Mouse (Mus musculus) liver, embryonic 11.5 days (tissue): ENCODE results near the gene Myh9. TPM values are rescaled to one million over a fixed set of nuclear protein-coding genes. Genes with fewer than 3 reads are reported as not detected.

Source experiments
- ATAC-seq: fragments of 200-750 bp; cut with Nextera tagmentation; replicated peaks from 2 replicates; pipeline ENCODE4 v1.8.0; 2017; ENCODE audit warnings: moderate number of reproducible peaks, mild to moderate bottlenecking, moderate TSS enrichment, moderate library complexity; ENCODE audit not compliant: low FRiP score
- DNase-seq: peaks from one replicate; pipeline ENCODE4 v3.0.0-alpha.2; 2017; ENCODE audit warnings: low spot score
- H3K27ac ChIP-seq: fragments of 300-500 bp; sonication (generic); 2 replicates; pipeline ENCODE4 v1.5.1; 2014; ENCODE audit warnings: mild to moderate bottlenecking, low read depth, low read length, control low read depth
- H3K27me3 ChIP-seq: fragments of 300-500 bp; sonication (generic); replicated peaks from 2 replicates; pipeline ENCODE4 v1.6.1; 2014; ENCODE audit warnings: low read length, mixed read lengths; ENCODE audit not compliant: control insufficient read depth, insufficient read depth
- H3K36me3 ChIP-seq: fragments of 300-500 bp; sonication (generic); 2 replicates; pipeline ENCODE4 v1.6.1; 2014; ENCODE audit warnings: mild to moderate bottlenecking, low read length, moderate library complexity, mixed read lengths; ENCODE audit not compliant: control insufficient read depth, insufficient read depth
- H3K4me1 ChIP-seq: fragments of 300-500 bp; sonication (generic); replicated peaks from 2 replicates; pipeline ENCODE4 v1.6.1; 2014; ENCODE audit warnings: low read length, mixed read lengths; ENCODE audit not compliant: control insufficient read depth, insufficient read depth
- H3K4me2 ChIP-seq: fragments of 300-500 bp; sonication (generic); 2 replicates; pipeline ENCODE4 v1.6.1; 2014; ENCODE audit warnings: mild to moderate bottlenecking, control low read depth, moderate library complexity
- H3K4me3 ChIP-seq: fragments of 300-500 bp; sonication (generic); 2 replicates; pipeline ENCODE4 v1.5.1; 2014; ENCODE audit warnings: low read depth, low read length, control low read depth
- H3K9ac ChIP-seq: fragments of 300-500 bp; sonication (generic); 2 replicates; pipeline ENCODE4 v1.6.1; 2014; ENCODE audit warnings: low read depth, low read length, control low read depth
- H3K9me3 ChIP-seq: fragments of 300-500 bp; sonication (generic); 2 replicates; pipeline ENCODE4 v1.6.1; 2016; ENCODE audit warnings: low read length, inconsistent platforms, mixed read lengths; ENCODE audit not compliant: control insufficient read depth
- WGBS: fragments of 180-500 bp; shearing (Covaris S2); extraction: QIAGEN DNeasy Blood & Tissue Kit; methylation state at CpG from one replicate; pipeline ENCODE4 v1.1.7; 2014; 5-methylcytosine and 5-hydroxymethylcytosine counted together
- polyA plus RNA-seq: library from polyadenylated mRNA; unstranded; fragments of >200 nt; fragmentation: Nextera tagmentation; extraction: Ambion mirVana; gene quantifications from 2 replicates; pipeline ENCODE4 v1.2.1, GENCODE M21; 2014

Myh9 gene
- polyA plus RNA-seq, 1 experiment from 2014 or later = 53.0 TPM

GRCm38 (mm10) chr15:77835930-77836653 lies 5.9 kb downstream of the Myh9 start:
- DNase-seq (no peak), ATAC-seq (no peak)
- Histone ChIP-seq H3K9me3 (no peaks in the 10 kb centered on the region), H3K4me1 (peaks cover 96% of the 10 kb centered on the region), H3K27me3 (no peaks in the 10 kb centered on the region), H3K4me3 (0 out of 2 replicates have a peak overlapping the region, but pooled peaks have one; percentile 3), H3K36me3 (no peaks in the 10 kb centered on the region; the same call in 1 of the 2 replicates), H3K27ac (peak overlapping the region; percentile 81), H3K9ac (peak overlapping the region; percentile 46), H3K4me2 (peak overlapping the region; percentile 99)
- WGBS = 42% methylated on average over 9 of the region's 9 CpGs

GRCm38 (mm10) chr15:77834336-77835268 lies 7.4 kb downstream of the Myh9 start:
- H3K27me3 ChIP-seq = no peaks in the 10 kb centered on the region
- peak overlapping the region; percentile 21 for H3K4me2 ChIP-seq
- H3K9ac ChIP-seq = no peak overlapping the region
- H3K9me3 ChIP-seq = no peaks in the 10 kb centered on the region
- peaks cover 97% of the 10 kb centered on the region for H3K4me1 ChIP-seq
- H3K36me3 ChIP-seq = peaks cover 2% of the 10 kb centered on the region; the same call in 1 of the 2 replicates
- peak overlapping the region; percentile 56 for H3K27ac ChIP-seq
- WGBS = 64% methylated on average over 15 of the region's 15 CpGs
- H3K4me3 ChIP-seq = no peak overlapping the region
- DNase-seq = no peak
- no peak for ATAC-seq

- no peaks in the 10 kb centered on the region for H3K9me3 ChIP-seq
- no peak overlapping the region for H3K4me3 ChIP-seq
- no peak overlapping the region for H3K9ac ChIP-seq
- DNase-seq = no peak
- H3K27me3 ChIP-seq = no peaks in the 10 kb centered on the region
- peak overlapping the region; percentile 56 for H3K27ac ChIP-seq
- ATAC-seq = no peak
- 71% methylated on average over 6 of the region's 6 CpGs for WGBS
- H3K36me3 ChIP-seq = peaks cover 2% of the 10 kb centered on the region; the same call in 1 of the 2 replicates
- peaks cover 92% of the 10 kb centered on the region for H3K4me1 ChIP-seq
- H3K4me2 ChIP-seq = peak overlapping the region; percentile 46
These were observed 8.2 kb downstream of the Myh9 start for GRCm38 (mm10) chr15:77833731-77834130.

GRCm38 (mm10) chr15:77833083-77833482 lies 8.9 kb downstream of the Myh9 start:
- peak overlapping the region; percentile 46 for H3K4me2 ChIP-seq
- no peak overlapping the region for H3K4me3 ChIP-seq
- peaks cover 89% of the 10 kb centered on the region for H3K4me1 ChIP-seq
- DNase-seq (no peak), ATAC-seq (no peak)
- H3K36me3 ChIP-seq = peaks cover 5% of the 10 kb centered on the region; the same call in 1 of the 2 replicates
- no peaks in the 10 kb centered on the region for H3K9me3 ChIP-seq
- no peak overlapping the region for H3K9ac ChIP-seq
- H3K27ac ChIP-seq = peak overlapping the region; percentile 56
- H3K27me3 ChIP-seq = no peaks in the 10 kb centered on the region

GRCm38 (mm10) chr15:77832458-77832904 lies 9.5 kb downstream of the Myh9 start:
- H3K4me2 ChIP-seq = 0 out of 2 replicates have a peak overlapping the region, but pooled peaks have one; percentile 6

GRCm38 (mm10) chr15:77831754-77832457 lies 10.1 kb downstream of the Myh9 start:
- peak overlapping the region; percentile 28; the same call in 1 of the 2 replicates for H3K27ac ChIP-seq
- peaks cover 89% of the 10 kb centered on the region for H3K4me1 ChIP-seq
- DNase-seq = no peak
- H3K36me3 ChIP-seq = peaks cover 6% of the 10 kb centered on the region; the same call in 1 of the 2 replicates
- no peak for ATAC-seq
- H3K9me3 ChIP-seq = no peaks in the 10 kb centered on the region
- H3K9ac ChIP-seq = no peak overlapping the region
- WGBS = 81% methylated on average over 8 of the region's 8 CpGs
- H3K4me2 ChIP-seq = no peak overlapping the region
- no peak overlapping the region for H3K4me3 ChIP-seq
- no peaks in the 10 kb centered on the region for H3K27me3 ChIP-seq

More at GRCm38 (mm10) chr15:77832458-77832904, 9.5 kb downstream of the Myh9 start:
- 74% methylated on average over 7 of the region's 7 CpGs for WGBS
- H3K9me3 ChIP-seq = no peaks in the 10 kb centered on the region
- DNase-seq (no peak), ATAC-seq (no peak)
- H3K9ac ChIP-seq = no peak overlapping the region
- peaks cover 6% of the 10 kb centered on the region; the same call in 1 of the 2 replicates for H3K36me3 ChIP-seq
- H3K27ac ChIP-seq = peak overlapping the region; percentile 28; the same call in 1 of the 2 replicates
- H3K27me3 ChIP-seq = no peaks in the 10 kb centered on the region
- no peak overlapping the region for H3K4me3 ChIP-seq
- H3K4me1 ChIP-seq = peaks cover 89% of the 10 kb centered on the region

- no peaks in the 10 kb centered on the region for H3K9me3 ChIP-seq
- no peak overlapping the region for H3K4me3 ChIP-seq
- no peak overlapping the region for H3K9ac ChIP-seq
- H3K27me3 ChIP-seq = no peaks in the 10 kb centered on the region
- peaks cover 6% of the 10 kb centered on the region; the same call in 1 of the 2 replicates for H3K36me3 ChIP-seq
- DNase-seq (no peak), ATAC-seq (no peak)
- WGBS = 65% methylated on average over 2 of the region's 2 CpGs
- peaks cover 84% of the 10 kb centered on the region for H3K4me1 ChIP-seq
- H3K4me2 ChIP-seq = no peak overlapping the region; the same call in 1 of the 2 replicates
- peak overlapping the region; percentile 25; the same call in 1 of the 2 replicates for H3K27ac ChIP-seq
These were observed 10.8 kb downstream of the Myh9 start for GRCm38 (mm10) chr15:77831138-77831579.
